Mouse (Mus musculus) MEL (cell line): ENCODE measurements around the gene Cbx8. TPM values are rescaled to one million over a fixed set of nuclear protein-coding genes. Genes with fewer than 3 reads are reported as not detected.

ENCODE experiments used
- DNase-seq: peaks from one replicate; pipeline ENCODE4 v3.0.0; 2011; ENCODE audit warnings: low read depth, low spot score
- H3K27ac ChIP-seq: 2 replicates; pipeline ENCODE4 v1.5.1; 2012; ENCODE audit warnings: low read depth, mild to moderate bottlenecking, control low read depth, low read length, moderate library complexity; ENCODE audit not compliant: control insufficient read depth
- H3K27me3 ChIP-seq, 2 experiments: fragments of 150-350 bp in 1 of 2; sonication (generic) in 1 of 2; 2 replicates each; pipeline ENCODE4 v1.6.1; 2012; ENCODE audit warnings: low read length in 2 of 2, mild to moderate bottlenecking in 2 of 2, improper control_type of control experiment in 1 of 2, moderate library complexity in 1 of 2; ENCODE audit not compliant: insufficient read depth in 2 of 2, control insufficient read depth in 1 of 2
- H3K36me3 ChIP-seq, 2 experiments: 2 replicates each; pipeline ENCODE4 v1.6.1; 2012 to 2014; ENCODE audit warnings: low read length in 2 of 2, improper control_type of control experiment in 1 of 2, inconsistent platforms in 1 of 2, mild to moderate bottlenecking in 1 of 2; ENCODE audit not compliant: insufficient read depth in 2 of 2, control insufficient read depth in 1 of 2
- H3K4me1 ChIP-seq, 2 experiments: fragments of 150-350 bp in 1 of 2; sonication (generic) in 1 of 2; 2 replicates each; pipeline ENCODE4 v1.6.1; 2012; ENCODE audit warnings: low read length in 2 of 2, improper control_type of control experiment in 1 of 2, mild to moderate bottlenecking in 1 of 2; ENCODE audit not compliant: insufficient read depth in 2 of 2, control insufficient read depth in 1 of 2
- H3K4me3 ChIP-seq, 2 experiments: fragments of 150-350 bp in 1 of 2; sonication (generic) in 1 of 2; 2 replicates each; pipeline ENCODE4 v1.5.1; 2012; ENCODE audit warnings: low read depth in 2 of 2, low read length in 2 of 2, mild to moderate bottlenecking in 2 of 2, moderate library complexity in 2 of 2, control low read depth in 1 of 2, improper control_type of control experiment in 1 of 2; ENCODE audit not compliant: control insufficient read depth in 1 of 2, insufficient read depth in 1 of 2
- H3K79me2 ChIP-seq: 2 replicates; pipeline ENCODE4 v1.6.1; 2012; ENCODE audit warnings: mild to moderate bottlenecking, low read length, moderate library complexity; ENCODE audit not compliant: control insufficient read depth, poor library complexity, insufficient read depth
- H3K9ac ChIP-seq: 2 replicates; pipeline ENCODE4 v1.6.1; 2012; ENCODE audit warnings: low read depth, mild to moderate bottlenecking, control low read depth, low read length, moderate library complexity; ENCODE audit not compliant: control insufficient read depth, poor library complexity, severe bottlenecking
- H3K9me3 ChIP-seq: fragments of 150-350 bp; sonication (generic); replicated peaks from 2 replicates; pipeline ENCODE4 v1.6.1; 2012; ENCODE audit warnings: mild to moderate bottlenecking, low read length, improper control_type of control experiment, moderate library complexity; ENCODE audit not compliant: insufficient read depth
- BHLHE40 ChIP-seq: IDR thresholded peaks from 2 replicates; pipeline ENCODE4 v1.6.1; 2012; ENCODE audit warnings: low read depth, mild to moderate bottlenecking, inconsistent platforms, low read length, improper control_type of control experiment, borderline replicate concordance
- CHD1 ChIP-seq: IDR thresholded peaks from 2 replicates; pipeline ENCODE4 v1.6.1; 2012; ENCODE audit warnings: low read depth, mild to moderate bottlenecking, inconsistent platforms, low read length, improper control_type of control experiment
- CHD2 ChIP-seq: IDR thresholded peaks from 2 replicates; pipeline ENCODE4 v1.6.1; 2011; ENCODE audit warnings: low read length, improper control_type of control experiment
- CTCF ChIP-seq, 3 experiments: IDR thresholded peaks in 2 of 3; conservative IDR thresholded peaks in 1 of 3; 2 replicates each; pipeline ENCODE4 v1.5.1; 2011 to 2012; ENCODE audit warnings: low read length in 3 of 3, low read depth in 2 of 3, mild to moderate bottlenecking in 2 of 3, improper control_type of control experiment in 1 of 3, inconsistent platforms in 1 of 3, mixed read lengths in 1 of 3, moderate library complexity in 1 of 3; ENCODE audit not compliant: control insufficient read depth in 1 of 3, insufficient read depth in 1 of 3, poor library complexity in 1 of 3, severe bottlenecking in 1 of 3
- E2F4 ChIP-seq: IDR thresholded peaks from 2 replicates; pipeline ENCODE4 v1.6.1; 2011; ENCODE audit warnings: low read depth, low read length, improper control_type of control experiment, borderline replicate concordance
- ELF1 ChIP-seq: IDR thresholded peaks from 2 replicates; pipeline ENCODE4 v1.6.1; 2014; ENCODE audit warnings: low read depth, mild to moderate bottlenecking, inconsistent platforms, low read length, improper control_type of control experiment, moderate library complexity
- ETS1 ChIP-seq: IDR thresholded peaks from 2 replicates; pipeline ENCODE4 v1.6.1; 2012; ENCODE audit warnings: low read depth, mild to moderate bottlenecking, inconsistent platforms, low read length, improper control_type of control experiment, moderate library complexity
- HCFC1 ChIP-seq: IDR thresholded peaks from 2 replicates; pipeline ENCODE4 v1.6.1; 2012; ENCODE audit warnings: low read depth, mild to moderate bottlenecking, inconsistent platforms, low read length, improper control_type of control experiment, moderate library complexity
- JUND ChIP-seq: IDR thresholded peaks from 2 replicates; pipeline ENCODE4 v1.6.1; 2011; ENCODE audit warnings: low read depth, mild to moderate bottlenecking, improper control_type of control experiment, low read length
- KAT2A ChIP-seq: conservative IDR thresholded peaks from 2 replicates; pipeline ENCODE4 v1.6.1; 2012; ENCODE audit warnings: low read depth, low read length, improper control_type of control experiment, inconsistent platforms
- MAX ChIP-seq: IDR thresholded peaks from 2 replicates; pipeline ENCODE4 v1.6.1; 2011; ENCODE audit warnings: low read length, improper control_type of control experiment
- MAZ ChIP-seq: IDR thresholded peaks from 2 replicates; pipeline ENCODE4 v1.6.1; 2012; ENCODE audit warnings: low read depth, mild to moderate bottlenecking, inconsistent platforms, low read length, improper control_type of control experiment
- MEF2A ChIP-seq: IDR thresholded peaks from 2 replicates; pipeline ENCODE4 v1.6.1; 2014; ENCODE audit warnings: low read depth, mild to moderate bottlenecking, inconsistent platforms, low read length, improper control_type of control experiment; ENCODE audit not compliant: poor library complexity, insufficient replicate concordance, severe bottlenecking; ENCODE audit errors: extremely low read depth
- MYB ChIP-seq: IDR thresholded peaks from 2 replicates; pipeline ENCODE4 v1.6.1; 2011; ENCODE audit warnings: mild to moderate bottlenecking, low read depth, low read length, improper control_type of control experiment
- MYC ChIP-seq: IDR thresholded peaks from 2 replicates; pipeline ENCODE4 v1.6.1; 2011; ENCODE audit warnings: low read depth, mild to moderate bottlenecking, low read length, improper control_type of control experiment, moderate library complexity
- NELFE ChIP-seq: IDR thresholded peaks from 2 replicates; pipeline ENCODE4 v1.6.1; 2011; ENCODE audit warnings: low read depth, low read length, improper control_type of control experiment
- POLR2A ChIP-seq, 2 experiments: IDR thresholded peaks; 2 replicates each; pipeline ENCODE4 v1.6.1; 2011 to 2012; ENCODE audit warnings: low read length in 2 of 2, mild to moderate bottlenecking in 2 of 2, control low read depth in 1 of 2, improper control_type of control experiment in 1 of 2, low read depth in 1 of 2, moderate library complexity in 1 of 2; ENCODE audit not compliant: control insufficient read depth in 1 of 2, insufficient read depth in 1 of 2, poor library complexity in 1 of 2
- POLR2AphosphoS2 ChIP-seq: IDR thresholded peaks from 2 replicates; pipeline ENCODE4 v1.6.1; 2011; ENCODE audit warnings: low read length, improper control_type of control experiment
- RCOR1 ChIP-seq: IDR thresholded peaks from 2 replicates; pipeline ENCODE4 v1.6.1; 2012; ENCODE audit warnings: low read depth, mild to moderate bottlenecking, inconsistent platforms, low read length, improper control_type of control experiment
- SMC3 ChIP-seq: IDR thresholded peaks from 2 replicates; pipeline ENCODE4 v1.6.1; 2011; ENCODE audit warnings: low read depth, low read length, improper control_type of control experiment
- TBP ChIP-seq: IDR thresholded peaks from 2 replicates; pipeline ENCODE4 v1.8.0; 2011; ENCODE audit warnings: low read depth, low read length, improper control_type of control experiment
- UBTF ChIP-seq: IDR thresholded peaks from 2 replicates; pipeline ENCODE4 v1.6.1; 2012; ENCODE audit warnings: low read depth, mild to moderate bottlenecking, inconsistent platforms, low read length, improper control_type of control experiment, moderate library complexity, borderline replicate concordance; ENCODE audit not compliant: insufficient read depth
- USF1 ChIP-seq: IDR thresholded peaks from 2 replicates; pipeline ENCODE4 v1.6.1; 2014; ENCODE audit warnings: low read depth, mild to moderate bottlenecking, inconsistent platforms, low read length, improper control_type of control experiment, moderate library complexity
- USF2 ChIP-seq, 2 experiments: IDR thresholded peaks; 2 replicates each; pipeline ENCODE4 v1.6.1; 2011 to 2012; ENCODE audit warnings: improper control_type of control experiment in 2 of 2, low read length in 2 of 2, borderline replicate concordance in 1 of 2, inconsistent platforms in 1 of 2, low read depth in 1 of 2, mild to moderate bottlenecking in 1 of 2; ENCODE audit not compliant: insufficient read depth in 1 of 2
- ZKSCAN1 ChIP-seq: IDR thresholded peaks from 2 replicates; pipeline ENCODE4 v1.6.1; 2012; ENCODE audit warnings: low read depth, mild to moderate bottlenecking, inconsistent platforms, low read length, improper control_type of control experiment, moderate library complexity
- ZMIZ1 ChIP-seq: IDR thresholded peaks from 2 replicates; pipeline ENCODE4 v1.6.1; 2012; ENCODE audit warnings: low read depth, mild to moderate bottlenecking, inconsistent platforms, low read length, improper control_type of control experiment, moderate library complexity
- polyA plus RNA-seq, 2 experiments: library from polyadenylated mRNA; stranded (reverse) in 1 of 2; unstranded in 1 of 2; fragments of >175 nt in 1 of 2; fragments of >200 nt in 1 of 2; gene quantifications; 2 replicates each; pipeline versions ENCODE4 v1.2.1 to v1.2.4; 2012; ENCODE audit warnings: low replicate concordance in 2 of 2, low read depth in 1 of 2; ENCODE audit not compliant: insufficient read length in 2 of 2, insufficient read depth in 1 of 2, missing spikeins in 1 of 2
- total RNA-seq: library from RNA; depleted of rRNA; stranded (reverse); fragments of 300-350 nt; gene quantifications from 2 replicates; pipeline ENCODE4 v1.2.3, GENCODE M21; 2012

The Cbx8 gene
- total and polyA plus RNA-seq, 3 experiments, result 5.7 to 11.3 TPM; not detected in 1

- no peak overlapping the region for H3K27ac ChIP-seq
- H3K79me2 ChIP-seq, result no peaks in the 10 kb centered on the region
- H3K4me1 ChIP-seq, result peaks cover 0 to 5% of the 10 kb centered on the region in 2 experiments; a peak in 3 of 4 replicates
- H3K4me3 ChIP-seq, result no peak overlapping the region
- no peak overlapping the region for H3K9ac ChIP-seq
- no peaks in the 10 kb centered on the region for H3K27me3 ChIP-seq
- no peak for DNase-seq
- TF ChIP-seq CHD1 (no peak), MYB (no peak), JUND (no peak), ETS1 (no peak), USF2 (IDR thresholded peaks at IDR 0.05; ENCODE audit: borderline replicate concordance in 1 of 2, insufficient read depth in 1 of 2, low read depth in 1 of 2, low read length in 2 of 2) (no peak), POLR2AphosphoS2 (no peak), E2F4 (no peak), RCOR1 (no peak), CTCF (IDR thresholded peaks at IDR 0.05 in 2 of 3, conservative IDR thresholded peaks at IDR 0.05 in 1 of 3; ENCODE audit: control insufficient read depth in 1 of 3, insufficient read depth in 1 of 3, low read depth in 2 of 3, low read length in 3 of 3, poor library complexity in 1 of 3, severe bottlenecking in 1 of 3) (no peak), POLR2A (IDR thresholded peaks at IDR 0.05; ENCODE audit: control insufficient read depth in 1 of 2, insufficient read depth in 1 of 2, low read depth in 1 of 2, low read length in 2 of 2, poor library complexity in 1 of 2) (no peak), UBTF (no peak), MYC (no peak), ZMIZ1 (no peak), USF1 (no peak), CHD2 (no peak), MAZ (no peak), ELF1 (no peak), NELFE (no peak), KAT2A (no peak)
- TF ChIP-seq, all 39 proteins: peak for 0
- H3K36me3 ChIP-seq, result peaks cover 0 to 7% of the 10 kb centered on the region in 2 experiments; a peak in 2 of 4 replicates
- H3K9me3 ChIP-seq, result no peaks in the 10 kb centered on the region
Measured at GRCm38 (mm10) chr11:119035094-119035685, 5.6 kb downstream of the Cbx8 start.

GRCm38 (mm10) chr11:119034635-119035034 is 6.1 kb downstream of the Cbx8 start:
- TF ChIP-seq MYC (no peak), ETS1 (no peak), MEF2A (no peak), MAX (no peak), HCFC1 (no peak), NELFE (no peak), BHLHE40 (no peak), SMC3 (no peak), POLR2A (IDR thresholded peaks at IDR 0.05; ENCODE audit: control insufficient read depth in 1 of 2, insufficient read depth in 1 of 2, low read depth in 1 of 2, low read length in 2 of 2, poor library complexity in 1 of 2) (no peak), ZKSCAN1 (no peak), TBP (no peak), MAZ (no peak)
- Histone ChIP-seq H3K9ac (no peak overlapping the region), H3K4me1 (peaks cover 0 to 2% of the 10 kb centered on the region in 2 experiments; a peak in 3 of 4 replicates), H3K36me3 (peaks cover 0 to 5% of the 10 kb centered on the region in 2 experiments; a peak in 2 of 4 replicates), H3K27me3 (no peaks in the 10 kb centered on the region), H3K27ac (no peak overlapping the region), H3K79me2 (no peaks in the 10 kb centered on the region), H3K9me3 (no peaks in the 10 kb centered on the region), H3K4me3 (no peak overlapping the region)
- DNase-seq, result no peak
